Mouse (Mus musculus) myocyte (in vitro differentiated cells): ENCODE data around the gene 1810009A15Rik. TPM values are rescaled to one million over a fixed set of nuclear protein-coding genes. Genes with fewer than 3 reads are reported as not detected.

Source experiments
- H3K27me3 ChIP-seq: one replicate; pipeline ENCODE4 v1.6.1; 2011; ENCODE audit not compliant: control insufficient read depth, insufficient read depth, insufficient read length
- H3K36me3 ChIP-seq: one replicate; pipeline ENCODE4 v1.6.1; 2011; ENCODE audit not compliant: control insufficient read depth, insufficient read depth
- H3K4me2 ChIP-seq: one replicate; pipeline ENCODE4 v1.6.1; 2011; ENCODE audit warnings: low read depth, control low read depth
- H3K4me3 ChIP-seq: one replicate; pipeline ENCODE4 v1.5.1; 2011; ENCODE audit warnings: mild to moderate bottlenecking, control low read depth, moderate library complexity
- H3K79me2 ChIP-seq: one replicate; pipeline ENCODE4 v1.6.1; 2011; ENCODE audit not compliant: control insufficient read depth, insufficient read depth
- H3ac ChIP-seq: one replicate; pipeline ENCODE4 v1.6.1; 2011; ENCODE audit not compliant: control insufficient read depth, insufficient read length
- CEBPB ChIP-seq: IDR thresholded peaks from 2 replicates; pipeline ENCODE4 v1.6.1; 2011; ENCODE audit warnings: mild to moderate bottlenecking, moderate library complexity; ENCODE audit not compliant: poor library complexity, insufficient read depth, severe bottlenecking
- E2F4 ChIP-seq: IDR thresholded peaks from one replicate; pipeline ENCODE4 v1.6.1; 2011; ENCODE audit warnings: mild to moderate bottlenecking, control low read depth, moderate library complexity; ENCODE audit not compliant: insufficient read depth
- MAX ChIP-seq: IDR thresholded peaks from one replicate; pipeline ENCODE4 v1.6.1; 2011; ENCODE audit warnings: low read depth, mild to moderate bottlenecking, control low read depth
- MYOD1 ChIP-seq, 3 experiments: IDR thresholded peaks; one replicate each; pipeline ENCODE4 v1.6.1; 2011; ENCODE audit warnings: control low read depth in 2 of 3, low read depth in 2 of 3, mild to moderate bottlenecking in 2 of 3, moderate library complexity in 1 of 3; ENCODE audit not compliant: insufficient read length in 2 of 3, control insufficient read depth in 1 of 3
- MYOG ChIP-seq, 3 experiments: IDR thresholded peaks; one replicate each; pipeline ENCODE4 v1.6.1; 2011; ENCODE audit warnings: control low read depth in 2 of 3, low read depth in 2 of 3, mild to moderate bottlenecking in 2 of 3; ENCODE audit not compliant: insufficient read length in 2 of 3, control insufficient read depth in 1 of 3, insufficient read depth in 1 of 3
- POLR2A ChIP-seq: IDR thresholded peaks from one replicate; pipeline ENCODE4 v1.6.1; 2011; ENCODE audit warnings: low read depth, mild to moderate bottlenecking, control low read depth, moderate library complexity; ENCODE audit not compliant: insufficient read length
- POLR2AphosphoS2 ChIP-seq: IDR thresholded peaks from one replicate; pipeline ENCODE4 v1.6.1; 2011; ENCODE audit warnings: low read depth, control low read depth; ENCODE audit not compliant: insufficient read length
- REST ChIP-seq: IDR thresholded peaks from one replicate; pipeline ENCODE4 v1.6.1; 2011; ENCODE audit warnings: mild to moderate bottlenecking, control low read depth, moderate library complexity; ENCODE audit not compliant: insufficient read depth, insufficient read length
- SRF ChIP-seq: IDR thresholded peaks from one replicate; pipeline ENCODE4 v1.6.1; 2011; ENCODE audit warnings: low read depth; ENCODE audit not compliant: control insufficient read depth, insufficient read length
- TCF12 ChIP-seq: IDR thresholded peaks from one replicate; pipeline ENCODE4 v1.6.1; 2011; ENCODE audit warnings: mild to moderate bottlenecking, control low read depth; ENCODE audit not compliant: poor library complexity, insufficient read depth, severe bottlenecking
- TCF3 ChIP-seq: IDR thresholded peaks from one replicate; pipeline ENCODE4 v1.6.1; 2011; ENCODE audit warnings: low read depth, control low read depth; ENCODE audit not compliant: insufficient read length
- USF1 ChIP-seq: IDR thresholded peaks from one replicate; pipeline ENCODE4 v1.6.1; 2011; ENCODE audit warnings: low read depth, mild to moderate bottlenecking, control low read depth, moderate library complexity
- polyA plus RNA-seq: library from polyadenylated mRNA; unstranded; fragments of >200 nt; fragmentation: generic; extraction: Trizol; gene quantifications from one replicate; pipeline ENCODE4 v1.2.1, GENCODE M21; 2012; ENCODE audit warnings: missing spikeins

The 1810009A15Rik gene
- polyA plus RNA-seq, 1 experiment, result 73.1 TPM

DNA sequence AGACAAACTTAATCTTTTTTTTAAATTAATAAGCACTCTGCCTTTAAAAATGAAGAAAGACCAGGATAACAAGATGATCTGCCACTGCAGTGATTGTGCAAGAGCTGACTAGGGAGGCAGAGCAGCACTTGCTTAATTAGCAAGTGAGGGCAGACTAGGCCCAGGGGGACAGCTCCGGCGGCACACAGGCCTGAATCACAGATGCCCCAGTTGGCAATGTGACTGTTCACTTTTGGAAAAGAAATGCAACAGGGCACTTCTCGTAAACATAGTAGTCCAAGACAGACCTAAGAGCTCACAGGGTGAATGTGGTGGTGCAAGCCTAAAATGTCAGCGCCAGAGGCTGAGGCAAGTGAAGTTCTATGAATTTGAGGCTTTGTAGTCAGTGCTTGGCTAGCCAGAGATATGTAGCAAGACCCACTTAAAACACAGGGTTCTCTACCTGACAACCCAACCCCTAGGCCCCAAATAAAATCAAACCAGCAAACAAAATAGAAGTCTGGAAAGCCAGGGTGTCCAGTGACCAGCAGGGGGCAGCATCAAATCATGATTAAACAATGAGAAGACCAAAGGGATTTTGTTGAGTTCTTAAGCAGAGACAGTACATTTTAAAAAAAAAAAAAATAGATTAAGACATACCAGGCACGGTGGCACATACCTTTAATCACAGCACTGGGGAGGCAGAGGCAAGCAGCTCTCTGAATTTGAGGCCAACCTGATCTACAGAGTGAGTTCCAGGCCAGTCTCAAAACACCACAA is 44.1 kb upstream of the 1810009A15Rik start:
- Histone ChIP-seq H3K79me2 (no peaks in the 10 kb centered on the region), H3K36me3 (peaks cover 31% of the 10 kb centered on the region), H3ac (no peak overlapping the region), H3K4me2 (no peak overlapping the region), H3K27me3 (no peaks in the 10 kb centered on the region), H3K4me3 (no peak overlapping the region)
- TF ChIP-seq REST, result no peak

DNA sequence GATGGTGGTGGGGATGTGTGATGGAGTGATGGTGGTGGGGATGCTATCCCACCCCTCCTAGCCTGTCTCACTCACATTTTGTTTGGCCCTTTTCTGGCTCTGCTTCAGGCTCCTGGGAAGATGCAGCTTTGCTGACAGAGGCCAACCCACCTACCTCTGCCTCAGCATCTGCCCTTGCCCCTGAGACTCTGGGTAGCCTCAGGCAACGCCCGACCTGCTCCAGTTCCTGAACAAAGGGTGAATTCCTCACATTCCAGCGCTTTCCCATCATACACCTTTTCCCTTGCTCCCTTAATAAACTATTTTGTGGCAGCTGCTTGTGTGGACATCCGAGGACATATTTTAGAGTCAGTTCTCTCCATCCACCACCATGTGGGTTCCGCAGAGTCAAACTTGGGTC is 40.3 kb upstream of the 1810009A15Rik start:
- no peak overlapping the region for H3K4me3 ChIP-seq
- H3K4me2 ChIP-seq, result no peak overlapping the region
- H3K36me3 ChIP-seq, result peaks cover 27% of the 10 kb centered on the region
- no peaks in the 10 kb centered on the region for H3K79me2 ChIP-seq
- TF ChIP-seq MAX, result no peak
- TF ChIP-seq CEBPB, result no peak
- no peak for TF ChIP-seq MYOD1 (IDR thresholded peaks at IDR 0.05; ENCODE audit: control insufficient read depth in 1 of 3, insufficient read length in 2 of 3, low read depth in 2 of 3)
- TF ChIP-seq TCF12, result no peak
- no peak for TF ChIP-seq E2F4
- TF ChIP-seq USF1, result no peak
- no peak for TF ChIP-seq TCF3
- TF ChIP-seq REST, result no peak
- TF ChIP-seq SRF, result no peak
- TF ChIP-seq MYOG (IDR thresholded peaks at IDR 0.05; ENCODE audit: control insufficient read depth in 1 of 3, insufficient read depth in 1 of 3, insufficient read length in 2 of 3, low read depth in 2 of 3), result no peak
- TF ChIP-seq POLR2A, result no peak
- TF ChIP-seq POLR2AphosphoS2, result no peak
- no peak overlapping the region for H3ac ChIP-seq
- H3K27me3 ChIP-seq, result no peaks in the 10 kb centered on the region

GRCm38 (mm10) chr19:8850402-8850901 is 38.2 kb upstream of the 1810009A15Rik start, which contains the start of gene Lrrn4cl:
TSS of gene Lrrn4cl (plus strand) at chr19:8850768.
- peak within 1 kb of the TSS; percentile 20 for H3K4me2 ChIP-seq
- no peak within 1 kb of the TSS for H3K4me3 ChIP-seq
- no peak within 1 kb of the TSS for H3ac ChIP-seq
- peaks cover 22% of the 10 kb centered on the region for H3K36me3 ChIP-seq
- TF ChIP-seq POLR2A, result no peak
- TF ChIP-seq TCF3, result no peak
- peak; percentile 57 for TF ChIP-seq USF1
- no peaks in the 10 kb centered on the region for H3K79me2 ChIP-seq
- no peaks in the 10 kb centered on the region for H3K27me3 ChIP-seq

- Histone ChIP-seq H3K36me3 (peaks cover 12% of the 10 kb centered on the region), H3K79me2 (no peaks in the 10 kb centered on the region), H3ac (no peak overlapping the region), H3K4me3 (no peak overlapping the region), H3K27me3 (no peaks in the 10 kb centered on the region), H3K4me2 (no peak overlapping the region)
- TF ChIP-seq POLR2AphosphoS2 (no peak), SRF (no peak), TCF3 (no peak), TCF12 (no peak), MAX (no peak), MYOG (IDR thresholded peaks at IDR 0.05; ENCODE audit: control insufficient read depth in 1 of 3, insufficient read depth in 1 of 3, insufficient read length in 2 of 3, low read depth in 2 of 3) (no peak), USF1 (no peak), CEBPB (no peak), REST (no peak), MYOD1 (IDR thresholded peaks at IDR 0.05; ENCODE audit: control insufficient read depth in 1 of 3, insufficient read length in 2 of 3, low read depth in 2 of 3) (no peak), POLR2A (no peak), E2F4 (no peak)
These were observed 37.0 kb upstream of the 1810009A15Rik start for GRCm38 (mm10) chr19:8851639-8852038.

GRCm38 (mm10) chr19:8852236-8852928 is 36.3 kb upstream of the 1810009A15Rik start:
- Histone ChIP-seq H3ac (no peak overlapping the region), H3K27me3 (no peaks in the 10 kb centered on the region), H3K79me2 (no peaks in the 10 kb centered on the region), H3K36me3 (peaks cover 8% of the 10 kb centered on the region), H3K4me2 (no peak overlapping the region), H3K4me3 (no peak overlapping the region)
- TF ChIP-seq USF1 (no peak), E2F4 (no peak), SRF (no peak), MYOG (IDR thresholded peaks at IDR 0.05; ENCODE audit: control insufficient read depth in 1 of 3, insufficient read depth in 1 of 3, insufficient read length in 2 of 3, low read depth in 2 of 3) (no peak), POLR2AphosphoS2 (no peak), REST (no peak)
